ENCODE assay signal across 11 mouse cellular contexts in the genomic region with DNA sequence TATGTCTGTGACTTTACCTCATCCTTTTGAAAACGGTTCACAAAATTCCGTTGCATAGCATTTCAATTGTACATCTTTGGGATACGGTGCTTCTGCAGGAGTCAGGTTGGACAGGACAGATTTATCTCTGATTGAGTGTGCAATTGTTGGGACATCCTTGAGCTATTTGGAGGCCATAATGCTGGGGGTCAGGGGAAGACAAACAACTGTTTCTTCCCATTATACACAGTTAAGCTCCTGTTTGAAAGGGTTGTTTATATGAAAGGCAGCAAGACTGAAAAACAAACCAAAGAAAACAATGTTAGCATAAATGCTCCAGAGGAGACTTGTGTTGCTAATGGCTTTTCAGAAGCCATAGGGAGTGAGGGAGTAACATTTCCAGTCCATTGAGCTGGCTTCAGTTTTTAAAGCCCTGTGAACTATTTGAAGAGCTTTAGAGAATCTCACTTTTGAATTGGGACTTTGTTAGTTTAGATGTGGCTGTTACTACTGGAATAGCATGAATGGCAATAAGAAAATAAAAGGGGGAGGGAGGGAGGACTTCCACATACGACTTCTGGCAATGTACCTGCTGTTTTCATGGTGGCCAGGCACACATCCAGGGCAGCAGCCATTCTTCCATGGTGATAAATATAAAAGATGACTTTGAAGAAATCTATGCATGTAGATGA.
"Had no signal": no experiment of that assay in that cellular context is flagged by ENCODE, and none has a peak within 500 bp of the region (broad histone marks: within the 10 kb centered on the region; RNA-seq: fewer than 3 reads in every experiment).

No protein-coding gene starts in this region.

- H3K27me3 ChIP-seq: limb, embryonic 12.5 days had no signal

- H3K9me3 ChIP-seq: limb, embryonic 12.5 days had no signal

- ATAC-seq: intestine, postnatal 0 days had no signal

- H3K27ac ChIP-seq: layer of hippocampus, adult 2 months; limb, embryonic 12.5 days; liver, embryonic 14.5 days; stomach, postnatal 0 days had no signal

- DNase-seq: kidney, adult 8-10 months; kidney, postnatal 10 days; kidney, postnatal 4 days; lung, adult 18-20 months; midbrain, embryonic 14.5 days; thymus, postnatal 14 days had no signal

- H3K9ac ChIP-seq: limb, embryonic 12.5 days; liver, embryonic 14.5 days had no signal

- H3K4me3 ChIP-seq: layer of hippocampus, adult 2 months; limb, embryonic 12.5 days had no signal

- H3K4me2 ChIP-seq: limb, embryonic 12.5 days had no signal

- H3K36me3 ChIP-seq: limb, embryonic 12.5 days had no signal
